Mouse (Mus musculus): ENCODE results near the gene BC107364.
"Not testable (repeated sequence)": the region's sequence is repeated elsewhere in the genome, so short reads cannot be mapped to it uniquely, and the experiment has no call there.

DNA sequence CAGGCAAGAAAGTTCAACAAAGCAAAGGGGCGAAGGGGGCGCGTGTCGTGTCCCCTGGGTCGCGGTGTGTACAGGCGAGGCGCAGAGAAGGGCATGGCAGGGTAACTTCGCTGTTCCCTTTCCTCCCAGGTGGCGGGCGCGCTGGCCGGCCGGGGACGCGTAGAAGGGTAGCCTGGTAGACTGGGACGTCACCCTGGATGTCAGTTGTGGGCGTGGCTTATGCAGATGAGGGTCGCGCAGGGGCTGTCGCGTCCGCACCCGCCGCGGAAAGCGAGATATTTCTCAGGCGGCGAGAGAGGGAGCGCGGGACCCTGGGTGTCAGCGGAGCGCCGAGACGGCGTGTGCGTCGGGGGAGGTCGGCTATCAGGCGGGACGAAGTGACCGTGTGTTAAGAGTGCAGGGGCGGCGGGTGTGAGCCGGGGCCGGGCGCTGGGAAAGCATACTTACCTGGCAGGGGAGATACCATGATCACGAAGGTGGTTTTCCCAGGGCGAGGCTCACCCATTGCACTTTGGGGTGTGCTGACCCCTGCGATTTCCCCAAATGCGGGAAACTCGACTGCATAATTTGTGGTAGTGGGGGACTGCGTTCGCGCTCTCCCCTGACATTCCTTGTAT, 36.3 kb upstream of the BC107364 start:
- not testable (repeated sequence) for TF ChIP-seq EP300 (IDR thresholded peaks at IDR 0.05; ENCODE audit: insufficient read depth, low read depth, low read length); POLR2A (IDR thresholded peaks at IDR 0.05; ENCODE audit: insufficient read depth, low read length)
